Mouse (Mus musculus): ENCODE data around the gene Hacd3.
"Not testable (repeated sequence)": the region's sequence is repeated elsewhere in the genome, so short reads cannot be mapped to it uniquely, and the experiment has no call there.

Gene Hacd3

DNA sequence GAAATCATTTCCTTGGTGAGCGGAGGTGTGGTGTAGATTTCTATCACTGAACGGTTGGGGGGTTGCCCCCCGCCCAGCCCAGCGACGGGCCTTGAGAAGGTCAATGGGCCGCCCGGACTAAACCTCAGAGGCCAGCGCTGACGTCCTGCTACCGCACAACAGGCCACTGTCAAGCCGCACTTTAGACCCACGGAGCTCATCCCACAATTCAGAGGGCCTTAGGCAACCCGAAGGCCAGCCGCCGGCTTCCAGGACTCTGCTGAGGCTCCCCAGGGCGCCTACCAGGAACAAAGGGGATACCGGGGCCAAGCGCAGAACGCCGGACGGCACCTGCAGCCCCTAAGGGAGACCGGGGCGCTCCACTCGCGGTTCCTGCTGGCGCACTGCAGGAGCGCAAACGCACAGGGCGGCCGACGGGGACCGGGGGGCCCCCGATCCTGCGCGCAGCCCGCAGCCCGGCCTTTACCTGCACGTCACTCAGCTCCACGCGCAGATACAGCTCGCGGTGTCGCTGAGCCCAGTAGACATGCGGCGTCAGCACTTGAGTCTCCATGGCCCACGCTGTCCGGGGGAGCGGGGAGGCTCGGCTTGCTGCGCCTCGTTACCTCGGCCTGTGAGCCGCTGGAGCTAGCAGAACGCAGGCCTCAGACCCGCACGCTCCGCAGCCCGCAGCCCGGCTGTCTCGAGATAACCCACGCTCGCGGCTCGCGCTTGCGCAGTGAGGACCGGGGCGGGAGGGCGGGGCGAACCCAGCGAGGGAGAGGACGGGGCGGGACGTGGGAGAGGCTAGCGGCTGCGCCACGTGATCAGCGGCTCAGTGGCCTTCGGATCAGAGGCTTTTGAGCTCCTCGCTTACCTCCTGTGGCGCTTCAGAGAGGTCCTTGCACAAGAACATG, at the start of gene Hacd3:
TSS of gene Hacd3 (minus strand) at position 703 of the 896 bp plus-strand sequence.
- DNase-seq (ENCODE audit: low spot score): peak; percentile 85

DNA sequence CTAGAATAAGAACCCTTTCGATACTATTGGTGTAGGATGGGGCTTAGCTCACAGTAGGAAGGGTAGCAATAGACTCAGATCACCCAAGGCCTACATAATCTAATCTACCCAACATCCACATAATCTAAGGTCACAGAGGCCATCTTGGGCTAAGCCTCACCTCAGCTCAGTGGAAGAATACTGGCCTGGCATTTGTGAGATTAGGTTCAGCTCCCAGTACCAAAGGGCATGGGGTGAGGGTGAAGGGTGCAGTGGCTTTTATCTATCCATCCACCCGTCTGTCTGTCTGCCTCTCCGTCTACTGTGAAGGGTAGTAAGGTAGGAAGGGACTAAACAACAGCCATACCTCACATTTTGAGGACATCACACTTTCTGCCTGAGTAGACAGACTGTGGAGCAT, 49.1 kb upstream of the Hacd3 start:
- no peak for DNase-seq (ENCODE audit: low spot score)

DNA sequence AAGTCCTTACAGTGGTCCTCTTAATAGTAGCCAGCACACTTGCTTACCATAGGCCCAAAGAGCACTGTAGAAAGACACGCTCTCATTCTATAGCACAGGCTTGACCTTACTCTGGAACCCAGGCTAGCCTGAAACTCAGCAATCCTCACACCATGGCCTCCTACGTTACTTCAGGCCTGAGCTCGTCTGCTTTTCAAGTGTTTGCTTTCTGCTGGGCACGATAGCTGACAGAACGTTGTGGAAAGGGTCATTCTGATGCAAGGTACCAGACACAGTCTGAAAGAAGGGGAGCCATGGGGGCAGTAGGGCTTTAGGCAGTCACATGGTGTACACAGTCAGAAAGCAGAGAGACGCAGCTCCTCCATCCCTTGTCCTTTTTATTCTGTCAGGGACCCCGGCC, 42.8 kb upstream of the Hacd3 start:
- no peak for DNase-seq (ENCODE audit: low spot score)

DNA sequence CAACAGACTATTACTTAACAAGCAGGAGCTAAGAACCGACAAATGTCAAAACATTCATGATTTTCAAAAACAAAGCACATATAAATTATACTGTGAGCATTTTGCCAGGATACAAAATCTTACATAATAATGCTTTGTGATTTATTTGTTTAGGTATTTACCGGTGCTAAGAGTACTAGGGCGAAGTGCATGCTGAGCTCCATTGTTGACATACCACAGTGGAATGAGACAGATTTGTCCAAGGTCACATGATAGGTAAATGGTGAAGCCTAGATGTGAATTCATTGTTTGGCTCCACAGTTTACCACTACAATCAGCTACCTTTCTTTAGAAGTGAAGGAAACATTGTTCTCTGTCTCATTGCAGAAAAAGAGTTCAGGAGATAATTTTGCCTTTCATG, 29.5 kb upstream of the Hacd3 start:
- DNase-seq (ENCODE audit: low spot score): no peak

DNA sequence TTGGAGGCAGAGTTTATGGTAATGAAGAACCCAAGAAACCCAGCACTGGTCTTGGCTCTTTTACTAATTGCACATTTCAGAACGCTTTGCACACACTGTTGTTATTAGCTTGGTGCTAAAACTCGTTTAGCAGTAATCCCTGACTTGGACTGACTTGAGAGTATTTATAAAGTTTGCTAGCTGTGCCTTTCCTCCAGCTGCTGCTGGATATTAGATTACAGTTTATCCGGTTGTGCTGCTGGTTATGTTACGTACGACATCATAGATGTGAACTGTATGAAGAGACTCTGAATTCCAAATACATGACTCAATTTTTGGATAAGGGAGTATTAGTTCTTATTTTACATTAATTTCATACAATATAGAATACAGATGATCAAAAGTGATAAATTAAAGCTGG, 27.9 kb upstream of the Hacd3 start:
- no peak for DNase-seq (ENCODE audit: low spot score)

DNA sequence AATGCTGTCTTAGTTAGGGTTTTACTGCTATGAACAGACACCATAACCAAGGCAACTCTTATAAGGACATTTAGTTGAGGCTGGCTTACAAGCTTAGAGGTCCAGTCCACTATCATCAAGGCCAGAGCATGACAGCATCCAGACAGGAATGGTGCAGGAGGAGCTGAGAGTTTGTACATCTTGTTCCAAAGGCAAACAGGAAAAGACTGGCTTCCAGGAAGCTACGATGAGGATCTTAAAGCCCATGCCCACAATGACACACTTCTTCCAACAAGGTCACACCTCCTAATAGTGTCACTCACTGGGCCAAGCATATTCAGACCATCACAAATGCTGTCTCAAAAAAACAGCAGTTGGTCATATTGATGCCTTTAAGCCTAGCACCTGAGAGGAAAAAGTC, 25.5 kb upstream of the Hacd3 start:
- no peak for DNase-seq (ENCODE audit: low spot score)

DNA sequence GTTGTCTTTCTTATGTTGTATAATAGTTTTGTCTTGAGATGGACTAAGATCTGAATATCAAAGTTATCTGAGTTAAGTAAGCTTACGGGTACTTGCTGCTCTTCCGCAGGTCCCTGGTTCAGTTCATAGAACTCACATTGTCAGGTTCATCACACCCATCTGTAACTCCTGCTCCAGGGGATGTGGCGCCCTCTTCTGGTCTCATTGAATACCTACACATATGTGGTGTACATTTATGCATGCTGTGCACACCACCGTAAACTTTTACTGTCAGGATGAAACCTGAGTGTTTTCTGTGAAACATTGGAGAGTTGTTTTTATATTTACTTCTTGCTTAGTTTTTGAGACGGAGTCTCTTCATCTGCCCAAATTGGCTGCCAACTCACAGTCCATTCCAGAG, 19.9 kb upstream of the Hacd3 start:
- DNase-seq (ENCODE audit: low spot score): peak; percentile 31

DNA sequence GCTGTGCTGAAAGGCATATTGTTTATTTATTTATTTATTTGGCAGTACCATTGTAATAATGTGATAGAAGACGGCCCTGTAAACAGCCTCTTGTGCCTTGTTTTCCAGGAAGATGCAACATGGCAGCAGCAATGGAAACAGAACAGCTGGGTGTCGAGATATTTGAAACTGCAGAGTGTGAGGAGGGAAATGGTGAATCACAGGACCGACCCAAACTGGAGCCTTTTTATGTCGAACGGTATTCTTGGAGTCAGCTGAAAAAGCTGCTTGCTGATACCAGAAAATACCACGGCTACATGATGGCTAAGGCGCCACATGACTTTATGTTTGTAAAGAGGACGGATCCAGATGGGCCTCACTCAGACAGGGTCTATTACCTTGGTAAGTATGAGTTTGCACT, 15.4 kb upstream of the Hacd3 start:
- DNase-seq (ENCODE audit: low spot score): no peak

DNA sequence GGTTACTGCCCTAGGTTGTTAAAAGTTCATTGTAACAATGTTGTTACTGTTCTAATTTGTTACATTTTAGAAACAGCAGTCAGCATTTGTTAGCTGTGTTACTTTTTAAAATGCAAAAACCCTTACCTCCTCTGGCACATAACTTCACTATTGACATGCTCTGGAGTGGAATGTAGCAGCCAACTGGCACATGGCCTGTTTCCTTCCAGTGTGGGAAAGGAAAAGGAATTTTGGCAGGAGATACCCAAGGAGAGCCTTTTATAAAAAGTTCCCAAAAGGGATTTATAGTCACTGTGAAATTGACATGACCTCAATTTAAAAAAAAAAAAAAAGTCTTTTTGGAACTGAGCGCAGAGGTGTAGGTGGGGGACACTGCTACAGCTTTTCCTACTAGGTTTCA, 15.0 kb upstream of the Hacd3 start:
- no peak for DNase-seq (ENCODE audit: low spot score)

DNA sequence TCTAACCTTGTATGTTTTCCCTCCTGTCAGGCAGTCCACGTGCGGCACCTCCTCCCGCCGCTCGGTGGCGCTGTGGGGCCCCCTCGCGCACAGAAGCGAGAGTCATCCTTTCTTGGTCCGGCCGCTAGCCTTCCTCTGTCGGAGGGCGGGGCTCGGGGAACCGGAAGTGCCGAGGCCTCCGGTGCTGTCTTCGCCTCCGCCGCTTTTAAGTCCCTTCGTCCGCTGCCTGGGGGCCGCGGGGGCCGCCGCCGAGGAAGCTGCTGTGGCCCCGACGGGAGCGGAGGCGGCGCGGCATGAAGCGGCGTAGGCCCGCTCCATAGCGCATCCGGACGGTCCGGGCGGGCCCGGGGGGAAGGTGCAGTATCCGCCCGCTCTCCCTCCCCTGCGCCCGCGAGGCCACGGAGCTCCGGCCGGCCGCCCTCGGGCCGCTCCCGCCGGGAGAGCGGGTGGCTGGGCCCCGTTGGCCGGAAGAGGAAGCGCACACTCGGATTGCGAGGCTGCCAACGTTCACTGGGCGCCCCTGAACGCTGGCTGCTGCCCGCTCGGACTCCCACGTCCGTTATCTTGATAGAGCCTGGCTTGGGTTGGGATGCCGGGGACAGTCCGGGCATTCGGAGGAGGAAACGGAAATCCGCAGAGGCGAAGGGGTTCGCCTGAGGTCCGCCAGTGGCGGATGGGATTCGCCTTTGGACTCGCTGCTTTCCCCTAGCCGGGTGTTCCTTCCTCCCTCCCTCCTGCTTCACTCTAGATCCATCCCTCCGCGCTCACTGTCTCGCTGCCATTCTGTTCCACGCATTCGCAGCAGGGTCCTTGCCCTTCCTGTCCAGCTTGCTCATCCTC, 11.0 kb upstream of the Hacd3 start, which contains the start of gene Dpp8:
TSS of gene Dpp8 (plus strand) at position 146 of the 840 bp plus-strand sequence.
- peak; percentile 94 for DNase-seq (ENCODE audit: low spot score)

DNA sequence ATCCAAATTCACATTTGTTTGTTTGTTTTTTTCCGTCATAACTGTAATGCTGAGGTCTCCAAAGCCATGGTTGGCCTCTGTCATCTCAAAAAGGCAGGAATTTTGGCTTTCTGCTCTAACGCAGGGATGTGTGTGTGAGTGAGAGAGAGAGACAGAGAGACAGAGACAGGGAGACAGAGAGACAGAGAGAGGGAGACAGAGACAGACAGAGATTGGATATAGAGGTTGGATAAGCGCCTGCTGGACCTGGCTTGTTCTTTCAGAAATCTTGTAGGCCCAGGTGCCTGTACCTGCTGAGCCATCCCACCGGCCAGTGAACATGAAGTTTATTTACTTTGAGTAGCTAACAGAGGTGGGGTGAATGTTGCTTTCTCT, 10.4 kb upstream of the Hacd3 start:
- no peak for DNase-seq (ENCODE audit: low spot score)

DNA sequence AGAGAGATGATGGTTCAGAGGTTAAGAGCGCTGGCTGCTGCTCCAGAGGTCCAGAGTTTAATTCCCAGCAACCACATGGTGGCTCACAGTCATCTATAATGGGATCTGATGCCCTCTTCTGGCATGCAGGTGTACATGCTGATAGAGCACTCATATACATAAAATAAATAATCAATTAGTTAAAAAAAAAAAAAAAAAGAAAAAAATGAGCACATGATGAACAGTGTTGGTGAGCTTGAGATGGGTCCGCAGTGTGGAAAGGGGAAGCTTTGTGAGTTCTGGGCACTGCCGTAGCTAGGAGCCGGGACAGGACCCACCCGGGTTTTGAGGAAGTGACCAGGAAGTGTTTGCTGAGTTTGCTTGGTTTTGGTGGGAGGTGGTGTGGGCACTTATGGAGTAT, 9.9 kb upstream of the Hacd3 start:
- not testable (repeated sequence) for DNase-seq (ENCODE audit: low spot score)

DNA sequence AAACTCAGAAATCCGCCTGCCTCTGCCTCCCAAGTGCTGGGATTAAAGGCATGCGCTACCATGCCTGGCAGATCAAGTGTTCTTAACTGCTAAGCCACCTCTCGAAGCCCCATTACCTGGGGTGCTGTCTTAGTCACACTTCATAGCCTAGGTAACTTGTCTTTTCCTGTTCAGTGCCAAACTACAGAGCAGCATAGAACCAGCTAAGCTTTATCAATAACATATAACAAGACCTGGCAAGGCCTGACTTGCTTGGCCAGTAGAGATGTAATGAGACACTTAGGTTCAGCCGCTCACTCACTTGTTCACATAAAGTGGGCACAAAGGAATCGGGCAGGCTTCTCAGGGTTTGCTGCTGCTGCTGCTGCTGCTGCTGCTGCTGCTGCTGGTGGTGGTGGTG, 6.8 kb upstream of the Hacd3 start:
- DNase-seq (ENCODE audit: low spot score): no peak

DNA sequence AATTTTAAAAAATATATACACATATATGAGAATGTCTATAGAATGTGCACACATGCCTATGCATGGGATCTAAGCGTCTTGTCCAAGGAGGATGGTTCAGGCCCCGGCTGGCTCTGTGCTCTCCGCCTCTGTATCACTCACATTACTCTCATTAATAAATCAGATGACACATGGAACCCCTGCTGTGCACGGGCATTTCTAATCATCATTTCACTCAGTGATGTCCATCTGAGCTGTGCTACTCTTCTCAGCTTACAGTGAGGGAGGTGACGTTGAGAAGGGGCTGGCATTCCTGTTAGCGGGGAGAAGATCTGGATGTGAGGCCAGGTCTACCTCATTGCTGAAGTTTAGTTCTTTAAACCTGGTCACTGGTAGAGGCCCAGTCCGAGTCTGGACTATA, 5.7 kb upstream of the Hacd3 start:
- no peak for DNase-seq (ENCODE audit: low spot score)

DNA sequence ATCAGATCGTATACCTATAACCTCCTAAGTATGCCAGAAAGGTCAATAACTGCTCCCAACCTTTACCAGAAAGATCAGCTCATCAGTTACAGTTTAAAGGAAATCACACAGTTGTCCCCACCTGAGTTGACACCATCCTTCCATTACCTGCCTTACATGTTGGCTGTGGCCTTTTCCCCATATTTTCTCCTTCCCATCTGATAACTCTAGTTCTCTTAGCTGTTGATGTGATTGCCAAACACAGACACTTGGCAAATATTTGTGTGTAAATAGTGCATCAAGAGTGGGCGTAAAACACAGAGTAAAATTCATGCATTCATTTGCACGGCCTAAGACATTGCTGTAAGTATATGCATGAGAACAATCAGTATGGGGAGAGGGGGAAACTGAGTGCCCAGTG, 2.0 kb upstream of the Hacd3 start:
- DNase-seq (ENCODE audit: low spot score): no peak

DNA sequence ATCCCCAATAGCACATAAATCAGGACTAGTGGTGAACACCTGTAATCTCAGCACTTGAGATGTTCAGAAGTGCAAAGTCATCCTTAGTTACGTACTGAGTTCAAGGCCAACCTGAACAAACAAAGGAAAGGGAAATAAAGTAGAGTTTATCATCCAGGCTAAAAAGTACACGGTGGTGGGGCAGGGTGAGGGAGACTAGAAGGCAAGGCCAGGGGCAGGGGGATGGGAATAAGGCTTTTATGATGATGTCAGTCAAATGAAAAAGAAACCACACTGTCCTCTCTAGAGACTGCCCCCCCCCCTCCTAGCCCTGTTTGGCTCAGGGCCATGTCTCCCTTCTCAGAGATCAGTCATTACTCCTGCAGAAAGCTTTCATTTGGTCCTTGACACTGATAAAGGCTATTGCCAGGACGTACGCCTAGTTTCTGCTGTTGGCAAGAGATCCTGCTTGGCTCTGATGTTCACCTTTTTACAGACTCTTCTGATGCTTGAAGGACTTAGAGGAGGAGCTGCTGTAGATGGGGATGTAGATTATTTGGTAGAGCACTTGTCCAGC, 1.2 kb upstream of the Hacd3 start:
- DNase-seq (ENCODE audit: low spot score): peak; percentile 8

DNA sequence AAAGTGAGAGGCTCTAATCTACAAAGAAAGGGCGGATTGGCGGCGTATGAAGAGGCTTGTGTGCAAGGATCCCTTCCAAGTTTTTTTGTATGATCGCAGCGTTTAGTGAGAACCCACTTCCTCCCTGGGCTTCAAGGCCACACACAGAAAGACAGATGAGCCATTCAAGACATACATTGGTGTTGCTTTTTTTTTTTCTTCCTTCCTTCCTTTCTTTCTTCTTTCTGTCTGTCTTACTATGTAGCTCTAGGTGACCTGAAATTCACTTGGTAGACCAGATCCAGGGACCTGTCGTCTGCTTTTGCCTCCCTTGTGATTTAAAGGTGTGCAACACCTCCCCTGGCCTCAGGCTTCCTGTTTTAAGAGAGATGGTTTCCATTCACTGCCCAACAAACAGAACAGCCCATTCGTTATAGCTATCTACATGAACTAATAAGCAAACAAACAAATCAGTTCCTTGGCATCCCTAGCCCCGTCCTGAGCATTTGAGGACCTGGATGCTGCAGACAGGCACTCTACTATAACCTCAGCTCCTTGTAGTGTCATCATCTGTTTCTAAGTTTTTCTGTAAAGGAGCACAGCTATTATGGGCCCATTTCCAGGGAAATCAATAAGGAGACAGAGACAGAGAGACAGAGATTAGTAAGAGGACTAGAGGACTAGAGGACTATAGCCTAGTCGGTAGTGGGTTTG, 540 bp upstream of the Hacd3 start:
- DNase-seq (ENCODE audit: low spot score): no peak

DNA sequence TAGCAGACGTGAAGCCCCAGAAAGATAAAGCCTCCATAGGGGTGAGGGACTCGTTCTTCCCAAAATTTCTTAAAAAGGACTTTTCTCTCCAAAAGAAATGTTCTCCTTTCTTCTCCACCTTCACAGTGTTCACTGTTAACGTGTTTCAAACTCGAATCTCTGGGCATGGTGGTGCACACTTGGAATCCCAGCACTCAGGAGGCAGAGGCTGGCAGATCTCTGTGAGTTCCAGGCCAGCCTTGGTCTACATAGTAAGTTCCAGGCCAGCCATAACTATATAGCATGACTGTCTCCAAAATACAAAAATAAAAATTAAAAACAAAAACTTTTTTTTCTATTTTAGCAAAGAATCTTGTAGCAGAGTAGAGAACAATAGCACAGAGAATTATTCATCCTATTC, 1.4 kb downstream of the Hacd3 start:
- DNase-seq (ENCODE audit: low spot score): no peak

DNA sequence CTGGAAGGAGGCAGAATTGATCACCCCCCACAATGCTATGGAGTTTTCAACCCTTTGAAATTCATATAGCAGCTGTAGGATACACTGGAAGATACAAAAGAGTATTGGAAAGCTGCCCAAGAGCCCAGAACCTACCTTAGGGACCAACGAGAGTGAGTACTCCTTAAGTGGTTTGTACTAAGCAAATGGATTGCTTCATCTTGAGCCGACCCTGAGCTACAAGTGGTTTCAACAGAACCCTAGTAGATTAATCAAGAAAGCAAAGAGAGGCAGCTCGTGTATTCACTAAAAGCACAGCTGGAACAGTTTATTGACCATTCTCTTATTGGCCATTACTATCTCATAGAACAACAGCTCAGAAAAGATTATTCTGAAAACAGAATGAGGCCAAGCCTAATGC, 2.3 kb downstream of the Hacd3 start:
- no peak for DNase-seq (ENCODE audit: low spot score)

DNA sequence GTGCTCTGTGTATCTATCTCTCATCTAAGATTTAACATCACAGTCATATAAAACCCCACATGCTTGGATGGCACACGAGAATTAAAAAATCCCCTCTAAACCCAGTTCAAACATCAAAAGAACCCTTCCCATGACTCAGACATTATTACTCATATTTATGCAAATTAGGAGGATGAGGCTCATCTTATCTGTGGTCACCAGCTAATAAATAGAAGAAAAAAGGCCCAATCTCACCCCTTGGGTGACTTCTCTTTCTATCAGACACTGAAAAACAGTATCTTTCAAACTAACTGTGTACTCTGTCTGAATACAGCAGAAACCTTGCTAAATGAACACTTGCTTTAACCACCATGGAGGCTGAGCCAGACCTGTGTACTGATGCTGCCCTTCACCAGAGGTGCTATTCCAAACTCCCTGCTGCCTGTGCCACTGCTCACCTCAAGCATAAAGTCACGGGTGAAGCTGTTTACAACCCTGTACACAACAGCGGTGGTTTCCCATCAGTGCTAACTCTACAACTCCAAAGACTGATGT, 2.8 kb downstream of the Hacd3 start:
- no peak for DNase-seq (ENCODE audit: low spot score)

DNA sequence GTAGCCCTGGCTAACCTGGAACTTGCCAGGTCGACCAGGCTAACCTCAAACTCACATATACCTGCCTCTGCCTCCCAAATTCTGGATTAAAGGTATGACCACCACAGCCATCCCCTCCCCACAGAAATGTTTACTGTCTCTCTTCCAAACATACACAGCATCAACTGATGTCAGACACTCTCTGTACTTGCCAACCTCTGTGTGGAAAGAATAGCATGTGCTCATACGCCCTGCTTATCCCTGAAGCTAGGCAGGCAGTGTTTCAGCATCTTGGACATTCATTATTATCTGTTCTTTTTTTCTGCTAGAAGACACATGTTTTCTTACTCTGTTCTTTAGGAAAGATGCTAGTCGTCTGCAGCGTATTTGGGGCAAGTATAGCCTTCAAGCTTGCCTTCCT, 3.6 kb downstream of the Hacd3 start:
- no peak for DNase-seq (ENCODE audit: low spot score)

Data from T-cell, adult 2 months (primary cell).